Mouse (Mus musculus): ENCODE measurements at regions not wholly inside any gene's neighbourhood (a gene's known extent, or its start where the extent isn't known, plus 50 kb on each side); places are given as distances from the start of the nearest gene placed in this dataset.
"Not testable (repeated sequence)": the region's sequence is repeated elsewhere in the genome, so short reads cannot be mapped to it uniquely, and the experiment has no call there.

DNA sequence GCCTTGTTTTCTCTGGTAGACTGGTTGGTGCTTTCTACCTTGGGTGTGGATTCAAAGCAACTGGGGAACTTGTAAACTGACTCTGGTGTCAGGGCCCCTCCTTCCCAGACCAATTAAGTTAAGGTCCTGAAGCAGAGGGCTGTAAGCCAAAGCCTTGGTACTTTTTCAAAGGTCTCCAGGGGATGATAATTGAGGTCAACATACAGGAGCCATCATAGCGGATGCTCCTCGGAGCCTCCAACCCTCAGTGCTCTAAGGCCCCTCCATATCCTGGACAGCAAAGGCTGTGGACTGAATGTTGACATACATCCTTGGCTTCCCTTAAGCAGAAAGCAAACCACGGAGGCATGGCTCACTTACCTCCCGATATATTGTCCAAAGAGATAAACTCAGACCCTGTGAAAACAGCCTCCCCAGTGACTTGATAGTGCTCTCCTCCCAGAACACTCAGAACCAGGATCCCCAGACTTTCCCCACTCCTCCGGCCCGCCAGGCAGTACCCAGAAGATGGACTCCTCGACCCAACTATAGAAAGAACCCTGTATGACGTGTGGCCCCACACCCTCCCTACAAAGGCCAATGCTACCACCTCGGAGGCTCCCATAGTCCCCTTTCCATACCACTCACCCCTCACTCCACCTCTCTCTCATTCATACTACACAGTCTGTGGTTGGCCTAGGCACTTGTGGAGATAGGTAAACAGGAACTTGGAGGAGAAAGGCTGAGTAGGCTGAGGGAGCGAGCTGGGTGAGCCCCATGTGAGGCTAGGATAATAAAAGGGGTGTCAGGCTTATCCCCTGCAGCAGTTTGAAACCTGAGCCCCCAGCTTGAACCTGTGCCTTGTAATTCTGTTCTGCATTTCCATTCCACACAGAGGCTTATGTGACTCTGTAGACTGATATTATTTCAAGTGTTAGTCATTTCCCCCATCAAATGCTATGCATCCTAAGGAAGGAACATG is 118.8 kb upstream of the Arid1b start:
- DNase-seq (ENCODE audit: low read depth, low spot score): no peak

DNA sequence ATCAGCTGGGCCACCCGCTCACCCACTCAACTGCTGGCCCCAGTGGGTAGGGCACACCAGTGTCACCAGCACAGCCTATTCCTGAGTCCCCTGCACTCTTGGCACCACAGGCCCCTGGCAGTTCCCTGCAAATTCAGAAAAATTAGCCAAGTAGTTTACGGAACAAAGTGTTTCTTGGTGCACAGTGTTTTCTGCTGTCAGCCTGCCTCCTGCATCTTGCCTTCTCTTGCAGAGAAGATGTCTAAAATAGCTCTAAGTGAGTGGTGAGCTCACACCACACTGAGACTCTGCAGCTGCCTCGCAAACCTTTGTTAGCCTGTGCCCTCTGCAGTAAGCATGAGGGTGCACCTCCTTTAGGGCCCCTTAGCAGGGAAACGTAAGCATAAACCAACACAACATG is 117.7 kb upstream of the Arid1b start:
- no peak for DNase-seq (ENCODE audit: low read depth, low spot score)

DNA sequence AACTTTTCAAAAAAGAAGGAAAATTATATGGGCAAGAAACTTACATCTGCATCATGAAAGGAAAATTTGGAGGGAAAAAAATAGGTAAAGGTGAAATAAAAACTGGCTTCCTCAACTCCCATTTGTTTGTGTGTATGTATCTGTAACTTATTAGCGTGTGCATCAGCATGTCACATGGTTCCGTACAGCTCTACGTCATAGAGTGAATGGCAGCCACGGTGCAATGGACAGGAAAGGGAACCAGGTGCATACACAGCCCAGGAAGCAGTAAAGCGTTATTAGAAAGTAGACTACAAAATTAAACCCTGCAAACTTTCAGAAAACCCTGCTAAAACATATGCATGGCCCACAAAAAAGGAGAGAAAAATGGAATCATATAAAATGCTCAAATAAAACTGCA is 112.7 kb upstream of the Arid1b start:
- DNase-seq (ENCODE audit: low read depth, low spot score): no peak

DNA sequence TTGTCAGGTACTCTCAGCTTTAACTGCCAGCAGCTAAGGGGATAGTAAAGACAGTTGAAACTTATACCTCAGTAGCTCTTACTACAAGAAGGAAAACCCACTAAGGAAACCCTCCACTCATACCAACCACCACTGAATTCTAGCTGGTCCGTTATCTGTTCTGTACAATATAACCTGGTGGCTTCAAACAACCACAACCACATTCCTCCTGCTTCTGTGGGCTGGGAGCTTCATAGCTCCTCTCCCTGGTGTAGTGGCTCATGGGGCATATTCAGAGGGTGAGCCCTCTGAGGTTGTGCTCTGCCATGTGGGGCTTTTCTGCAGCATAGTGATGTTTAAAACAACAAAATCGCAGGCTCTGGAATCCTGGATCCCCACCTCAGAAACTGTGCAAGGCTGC is 110.0 kb upstream of the Arid1b start:
- no peak for DNase-seq (ENCODE audit: low read depth, low spot score)

DNA sequence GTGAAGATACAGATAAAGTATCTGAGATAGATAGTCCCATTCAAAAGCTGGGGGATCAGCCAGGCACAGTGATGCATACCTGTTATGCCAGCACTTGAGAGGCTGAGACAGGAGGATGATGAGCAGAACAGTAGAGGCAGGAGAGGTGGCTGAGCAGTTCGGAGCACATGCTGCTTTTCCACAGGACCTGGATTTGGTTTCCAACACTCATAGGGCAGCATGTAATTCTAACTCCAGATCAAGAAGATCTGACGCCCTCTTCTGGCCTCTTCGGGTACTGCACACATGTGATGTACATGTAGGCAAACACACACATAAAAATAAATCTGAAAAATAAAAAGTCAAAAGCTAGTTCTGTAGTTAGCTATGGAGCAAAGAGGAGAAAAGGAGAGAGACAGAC is 109.4 kb upstream of the Arid1b start:
- DNase-seq (ENCODE audit: low read depth, low spot score): peak; percentile 69

DNA sequence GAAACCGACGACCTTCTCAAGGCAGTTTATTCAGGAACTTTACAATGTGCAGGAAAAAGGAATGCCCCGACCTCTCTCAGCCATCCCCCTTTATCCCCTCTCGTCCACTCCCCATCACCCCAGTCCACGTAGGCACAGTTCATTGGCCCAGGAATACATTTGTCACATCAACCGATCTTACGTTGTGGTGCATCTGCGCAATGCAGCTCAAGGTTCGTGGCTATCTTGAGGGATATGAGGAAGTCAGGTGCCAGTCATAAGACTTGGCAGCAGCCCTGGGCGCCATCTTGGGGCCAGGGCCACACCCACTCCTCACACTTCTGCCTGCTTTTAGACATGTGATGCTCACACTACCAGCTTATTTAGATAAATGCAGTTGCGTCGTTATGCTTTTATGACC is 106.8 kb upstream of the Arid1b start:
- not testable (repeated sequence) for DNase-seq (ENCODE audit: low read depth, low spot score)

DNA sequence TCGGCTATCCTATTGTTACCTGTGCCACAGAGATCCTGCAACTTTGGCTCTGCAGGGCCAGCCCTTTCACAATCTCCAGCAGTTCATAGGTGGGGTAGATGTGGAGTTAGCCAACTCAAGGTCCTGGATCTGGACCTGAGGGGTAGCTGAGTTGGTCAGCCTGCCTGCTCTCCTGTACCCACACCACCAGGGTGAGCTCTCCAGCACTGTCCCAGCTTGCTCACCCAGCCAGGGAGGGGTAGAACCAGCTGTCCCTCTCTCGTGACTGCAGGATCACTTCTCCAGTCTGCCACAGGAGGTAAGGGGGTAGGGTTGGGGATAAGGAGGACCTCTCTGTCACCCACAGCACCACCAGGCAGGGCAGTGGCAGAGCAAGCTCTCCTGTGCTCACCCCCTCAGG is 104.6 kb upstream of the Arid1b start:
- no peak for DNase-seq (ENCODE audit: low read depth, low spot score)

DNA sequence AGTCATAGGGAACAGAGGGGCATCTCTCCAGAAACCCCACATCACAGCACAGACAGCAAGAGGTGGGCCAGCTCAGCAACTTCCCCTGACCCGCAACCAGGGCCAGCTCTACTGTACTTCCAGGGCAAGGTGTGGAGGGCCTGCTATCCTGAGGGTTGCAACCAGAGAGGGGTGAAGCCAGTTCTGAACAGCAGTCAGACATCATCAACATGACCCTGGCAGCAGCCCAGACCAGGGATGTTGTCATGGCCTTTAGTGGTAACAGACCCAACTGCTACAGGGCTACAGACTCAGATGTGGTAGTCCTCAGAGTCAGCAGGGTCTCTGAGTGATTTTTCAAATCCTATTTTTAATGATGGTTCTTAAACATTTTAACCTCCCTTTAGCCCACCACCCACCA is 104.0 kb upstream of the Arid1b start:
- DNase-seq (ENCODE audit: low read depth, low spot score): no peak

DNA sequence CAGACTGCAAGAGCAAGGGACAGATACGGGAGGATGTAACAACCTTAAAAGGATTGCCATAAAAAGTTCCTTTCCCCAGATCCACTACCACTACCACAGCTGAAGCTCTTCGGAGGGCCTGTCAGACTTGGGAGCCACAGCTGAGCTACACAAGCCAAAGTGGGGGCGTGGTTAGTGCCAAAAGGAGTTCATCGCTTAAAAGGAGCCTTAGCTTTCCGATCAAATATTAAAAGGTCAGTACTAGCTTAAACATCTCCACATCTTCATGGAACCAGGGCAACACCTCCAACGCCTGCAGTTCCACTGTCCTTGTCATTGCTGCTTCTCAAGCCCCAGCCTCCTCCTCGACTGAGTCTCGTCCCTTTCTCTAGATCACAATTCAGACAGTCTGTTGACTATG is 102.6 kb upstream of the Arid1b start:
- no peak for DNase-seq (ENCODE audit: low read depth, low spot score)

DNA sequence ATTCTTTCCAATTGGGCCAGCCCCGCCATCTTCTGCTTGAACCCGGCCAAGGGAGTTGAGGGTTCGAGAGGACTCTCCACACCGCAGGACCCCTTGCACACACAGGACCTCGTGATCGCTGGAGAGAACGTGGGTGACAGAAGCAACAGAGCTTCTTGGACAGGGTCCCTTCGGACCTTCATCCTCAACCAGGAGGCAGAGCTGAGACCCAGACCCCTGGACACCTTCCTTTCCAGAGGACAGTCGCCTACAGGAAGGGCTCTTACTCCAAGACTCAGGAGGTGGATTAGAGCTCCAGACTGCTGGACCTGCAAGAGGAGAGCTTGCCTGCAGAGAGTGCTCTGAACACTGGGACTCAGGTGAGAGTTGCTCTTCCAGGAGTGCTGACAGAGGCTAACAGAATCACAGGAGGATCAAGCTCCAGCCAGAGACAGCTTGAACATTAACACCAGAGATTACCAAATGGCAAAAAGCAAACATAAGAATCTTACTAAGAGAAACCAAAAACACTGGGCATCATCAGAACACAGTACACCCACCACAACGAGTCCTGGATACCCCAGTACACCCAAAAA is 99.3 kb upstream of the Arid1b start:
- DNase-seq (ENCODE audit: low read depth, low spot score): not testable (repeated sequence)

DNA sequence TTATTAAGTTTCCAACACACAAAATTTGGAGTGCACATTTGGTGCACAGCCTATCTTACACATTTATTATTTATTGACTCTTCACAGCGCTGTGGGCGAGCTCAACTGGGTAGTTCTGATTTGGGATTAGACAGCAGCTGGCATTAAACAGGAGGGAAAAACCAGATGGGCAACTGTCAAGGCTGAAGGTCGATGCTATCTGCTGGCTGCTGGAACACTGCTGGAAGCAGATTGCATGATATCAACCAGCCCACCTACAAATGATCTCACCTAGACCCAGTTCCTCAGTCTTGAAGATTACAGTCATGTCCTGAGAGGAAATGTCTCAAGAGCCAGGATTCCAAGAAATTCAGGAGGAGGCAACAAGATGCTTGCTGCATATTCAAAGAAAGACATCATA is 91.0 kb upstream of the Arid1b start:
- no peak for DNase-seq (ENCODE audit: low read depth, low spot score)

DNA sequence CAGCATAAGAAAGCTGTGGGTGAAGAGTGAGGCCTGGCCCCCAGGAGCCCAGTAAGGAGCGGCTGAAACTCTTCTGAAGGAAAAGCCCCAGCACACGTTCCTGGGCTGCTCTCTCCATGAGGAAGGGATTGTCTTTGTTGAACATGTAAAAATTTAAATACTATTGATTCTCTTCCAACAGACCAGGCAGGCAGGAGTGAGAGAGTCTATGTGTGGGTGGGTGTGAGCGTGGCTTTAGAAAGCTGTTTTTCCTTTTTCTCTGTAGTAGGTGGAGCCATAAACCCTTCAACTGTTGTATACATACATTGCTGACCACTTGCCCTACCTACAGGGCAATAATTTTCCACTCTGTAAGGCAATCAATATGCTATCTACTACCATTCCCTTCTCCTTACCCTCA is 87.6 kb upstream of the Arid1b start:
- DNase-seq (ENCODE audit: low read depth, low spot score): no peak

DNA sequence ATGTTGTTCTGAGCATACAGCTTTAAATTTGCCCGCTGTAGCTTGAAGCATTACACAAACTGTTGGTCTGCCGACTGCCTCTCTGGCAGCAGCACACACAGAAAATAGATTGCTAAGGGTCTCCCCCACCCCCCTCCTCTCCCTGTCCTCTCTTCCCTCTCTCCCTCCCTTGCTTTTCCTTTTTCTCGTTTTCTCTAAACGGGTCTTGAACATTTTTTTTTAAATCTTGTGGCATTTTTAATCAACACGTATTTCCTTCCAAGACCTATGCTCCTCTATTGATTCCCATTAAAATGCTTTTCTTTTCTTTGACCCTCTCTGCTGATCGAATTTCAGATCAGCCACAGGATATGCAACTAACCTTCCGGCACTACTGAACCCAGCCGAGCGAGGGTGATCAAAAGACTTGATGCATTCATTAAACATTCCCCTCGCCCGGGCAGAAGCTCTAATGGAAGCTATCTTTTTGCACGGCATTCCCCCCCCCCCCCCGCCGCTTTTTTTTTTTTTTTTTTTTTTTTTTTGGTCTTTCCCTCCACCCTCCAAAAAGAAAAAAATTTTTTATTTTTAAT is 86.9 kb upstream of the Arid1b start:
- peak; percentile 72 for DNase-seq (ENCODE audit: low read depth, low spot score)

DNA sequence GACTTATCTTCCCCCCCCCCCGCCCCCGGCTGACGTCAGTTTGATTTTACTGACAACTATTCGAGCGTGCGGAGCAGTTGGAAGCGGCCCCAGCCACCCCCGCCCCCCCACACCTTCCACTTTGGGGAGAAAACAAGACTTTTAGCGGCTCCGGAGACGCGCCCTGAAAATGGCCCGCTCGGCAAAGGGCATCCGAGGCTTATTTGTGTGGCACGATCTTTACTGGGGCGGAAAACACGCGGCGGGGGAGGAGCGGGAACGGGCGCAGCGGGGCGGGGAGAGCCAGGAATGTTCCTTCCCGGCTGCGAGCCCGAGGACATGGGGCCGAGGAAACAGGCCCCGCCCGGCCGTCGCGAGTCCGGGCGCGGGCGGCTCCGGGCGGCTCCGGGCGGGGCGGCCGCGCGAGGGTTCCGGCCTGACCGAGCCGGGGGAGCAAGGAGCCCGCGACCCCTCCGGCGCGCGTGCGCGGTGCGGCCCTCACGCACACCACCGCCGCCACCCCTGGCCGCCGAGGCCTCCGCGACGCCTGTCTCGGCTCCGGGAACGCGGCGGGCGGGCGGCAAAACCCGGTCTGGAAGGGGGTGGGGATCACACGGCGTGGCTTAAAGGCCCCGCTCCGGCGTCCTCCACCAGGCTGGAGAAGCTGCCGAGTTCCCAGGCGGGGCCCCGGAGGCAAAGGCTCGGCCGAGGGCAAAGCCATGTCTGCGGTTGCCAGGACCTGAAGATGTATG is 86.1 kb upstream of the Arid1b start:
- peak; percentile 94 for DNase-seq (ENCODE audit: low read depth, low spot score)

DNA sequence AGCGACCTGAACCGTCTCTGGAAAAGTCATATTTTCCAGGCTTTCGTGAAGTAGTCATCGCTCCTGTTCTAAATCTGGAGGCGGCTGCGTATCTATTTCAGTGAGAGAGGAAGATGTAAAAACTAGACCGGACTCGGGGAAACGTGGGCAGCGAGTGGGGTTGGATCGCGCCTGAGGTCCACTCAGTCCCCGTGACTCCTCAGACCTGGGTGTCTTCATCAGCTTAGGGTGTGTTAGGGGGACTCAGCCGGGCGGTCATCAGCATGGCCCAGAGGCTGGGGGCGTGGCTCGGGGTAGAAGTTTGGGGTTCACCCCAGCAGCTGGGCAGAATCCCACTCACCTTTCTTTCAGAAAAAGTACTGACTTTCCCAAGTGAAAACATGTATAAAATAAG is 85.6 kb upstream of the Arid1b start:
- DNase-seq (ENCODE audit: low read depth, low spot score): no peak

DNA sequence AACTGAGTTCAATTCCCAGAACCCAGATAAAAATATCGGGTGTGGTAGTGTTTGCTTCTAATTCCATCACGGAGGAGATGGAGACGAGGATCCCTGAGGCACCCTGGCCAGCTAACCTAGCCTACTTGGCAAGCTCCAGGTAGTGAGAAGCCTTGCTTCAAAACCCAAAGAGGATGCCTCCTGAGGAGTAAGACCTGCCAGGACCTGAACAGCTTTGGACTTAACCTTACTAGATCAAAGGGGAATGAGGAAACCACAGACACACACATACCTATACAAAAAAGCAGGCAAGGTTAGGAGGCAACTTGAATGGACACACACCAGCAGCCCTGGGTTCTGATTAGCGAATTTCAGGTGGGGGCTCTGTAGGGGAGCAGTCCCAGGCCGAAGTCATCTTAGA is 84.0 kb upstream of the Arid1b start:
- no peak for DNase-seq (ENCODE audit: low read depth, low spot score)

DNA sequence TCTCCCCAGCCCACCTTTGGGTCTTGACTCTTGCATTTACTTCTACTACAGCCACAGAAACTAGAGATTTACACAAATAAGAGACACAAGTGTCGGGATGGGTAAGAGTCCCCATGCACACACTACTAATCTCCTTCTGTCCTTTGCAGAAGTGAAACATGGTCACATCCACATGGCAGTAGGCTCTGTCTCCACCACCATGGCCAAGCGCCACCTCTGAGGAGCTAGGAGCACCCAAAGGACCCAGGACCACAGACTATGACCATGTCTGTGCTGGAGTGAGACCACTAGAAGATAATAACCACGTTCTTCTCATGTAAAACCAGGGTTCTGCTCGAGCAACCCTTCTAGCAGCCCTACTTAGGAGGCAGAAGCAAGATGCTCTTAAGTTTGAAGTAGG is 81.1 kb upstream of the Arid1b start:
- no peak for DNase-seq (ENCODE audit: low read depth, low spot score)

DNA sequence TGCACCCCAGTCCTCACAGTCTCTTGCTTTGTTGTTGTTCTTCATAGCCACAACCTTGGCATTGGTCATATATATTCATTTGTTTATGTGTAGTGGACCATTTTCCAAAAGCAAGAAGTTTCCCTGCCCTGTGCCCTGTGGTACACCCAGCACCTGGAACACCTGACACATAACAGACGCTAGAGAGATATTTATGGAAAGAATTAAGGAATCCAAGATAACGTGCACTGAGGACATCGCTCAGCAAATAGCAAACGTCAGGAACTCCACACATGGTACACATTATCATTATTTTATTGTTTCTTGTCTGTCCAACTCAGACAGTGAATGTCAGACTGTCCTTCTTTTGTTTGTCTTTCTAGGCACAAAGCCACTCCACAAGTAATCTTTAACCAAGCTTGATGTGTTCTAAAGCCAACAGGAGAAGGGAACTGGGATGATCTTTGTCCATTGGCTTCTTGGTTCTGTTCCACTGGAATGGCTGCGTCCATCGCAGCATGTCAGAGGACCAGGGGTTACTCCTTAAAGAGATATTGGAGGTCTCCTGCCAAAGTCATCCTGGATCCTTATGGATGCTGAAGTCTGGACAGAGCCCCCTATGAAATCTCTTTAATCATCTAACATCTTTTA is 74.2 kb upstream of the Arid1b start:
- no peak for DNase-seq (ENCODE audit: low read depth, low spot score)

DNA sequence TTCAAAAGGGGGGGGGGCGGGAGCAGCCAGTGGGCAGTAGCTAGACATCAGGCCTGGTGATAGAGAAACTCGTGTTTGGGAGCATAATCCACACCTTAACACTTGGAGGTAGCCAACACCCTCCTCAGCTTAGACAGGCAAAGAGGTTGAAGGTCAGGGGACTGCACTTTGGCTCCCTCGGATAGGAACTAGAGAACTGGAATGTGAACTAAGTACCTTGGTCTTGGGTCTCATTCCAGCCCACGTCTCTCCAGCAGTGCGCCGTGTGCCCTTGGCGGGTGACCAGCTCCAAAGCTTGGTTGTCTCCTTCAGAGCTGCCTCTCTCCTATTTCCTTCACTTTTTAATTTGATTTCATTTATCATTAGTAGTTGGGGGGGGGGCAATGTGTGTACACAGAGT is 73.0 kb upstream of the Arid1b start:
- peak; percentile 43 for DNase-seq (ENCODE audit: low read depth, low spot score)

DNA sequence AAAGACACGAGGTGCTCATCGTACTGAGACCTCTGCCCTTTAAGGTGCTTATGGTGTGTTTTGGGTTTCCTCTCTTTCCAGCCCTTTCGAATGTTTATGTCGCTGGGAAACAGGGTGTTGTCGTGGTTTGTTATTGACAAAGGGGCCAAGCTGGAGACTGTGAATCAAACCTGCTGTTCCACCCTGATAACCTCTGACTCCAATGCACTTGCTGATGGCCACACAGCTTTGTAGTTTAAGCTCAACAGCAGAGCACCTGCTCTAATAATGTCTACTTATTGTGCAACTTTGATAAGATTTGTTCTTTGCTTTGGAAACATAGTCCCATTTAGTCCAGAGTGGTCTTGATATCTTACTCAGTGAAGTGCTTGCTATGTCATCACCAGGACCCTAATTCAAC is 65.5 kb upstream of the Arid1b start:
- no peak for DNase-seq (ENCODE audit: low read depth, low spot score)

DNA sequence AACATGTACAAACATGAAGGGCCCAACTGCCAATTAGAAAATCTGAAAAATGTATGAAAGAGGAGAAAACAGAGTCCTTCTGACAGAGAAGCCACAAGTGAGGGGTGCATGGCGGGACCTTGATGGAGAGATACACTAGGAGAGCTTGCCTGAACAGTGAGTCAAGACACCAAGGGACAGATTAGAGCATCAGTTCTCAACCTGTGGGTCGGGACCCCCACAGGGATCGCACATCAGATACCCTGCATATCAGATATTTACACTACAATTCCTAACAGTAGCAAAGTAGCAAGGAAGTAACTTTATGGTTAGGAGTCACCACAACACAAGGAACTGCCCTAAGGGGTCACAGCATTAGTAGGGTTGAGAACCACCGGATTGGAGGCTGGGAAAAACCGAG is 58.9 kb upstream of the Arid1b start:
- DNase-seq (ENCODE audit: low read depth, low spot score): no peak

DNA sequence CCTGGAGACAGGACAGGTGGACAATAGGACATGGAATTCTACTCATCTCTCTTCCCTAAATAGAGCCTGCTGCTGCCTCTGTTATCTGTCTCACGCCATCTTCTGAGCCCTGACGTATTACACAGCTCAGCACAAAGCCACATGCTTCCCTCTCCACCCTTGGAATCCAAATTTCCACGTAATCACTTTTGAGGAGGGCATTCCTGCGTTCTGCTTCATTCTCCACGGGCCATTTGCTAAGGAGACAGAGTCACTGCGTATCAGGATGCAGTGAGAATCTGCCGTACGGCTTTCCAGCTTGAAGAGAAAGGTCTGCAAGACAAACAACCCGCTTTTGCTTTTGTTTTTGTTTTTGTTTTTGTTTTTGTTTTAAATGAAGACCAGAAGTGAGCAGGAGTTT is 53.5 kb upstream of the Arid1b start:
- no peak for DNase-seq (ENCODE audit: low read depth, low spot score)

Data from ZHBTc4 (cell line).